Mouse (Mus musculus): ENCODE results near the gene Nsg2. TPM values are rescaled to one million over a fixed set of nuclear protein-coding genes. Genes with fewer than 3 reads are reported as not detected.

The Nsg2 gene
- total RNA-seq, 4 experiments from 2014 or later: 0.60 to 1.1 (median 0.89) TPM

- DNase-seq (ENCODE audit: low spot score): no peak
Measured at GRCm38 (mm10) chr11:32075163-32075562, 74.9 kb downstream of the Nsg2 start.

- no peak for DNase-seq (ENCODE audit: low spot score)
Measured at GRCm38 (mm10) chr11:32083462-32083861, 83.2 kb downstream of the Nsg2 start.

GRCm38 (mm10) chr11:32086525-32086924, 86.3 kb downstream of the Nsg2 start:
- no peak for DNase-seq (ENCODE audit: low spot score)

- DNase-seq (ENCODE audit: low spot score): no peak
Measured at GRCm38 (mm10) chr11:32087376-32087775, 87.1 kb downstream of the Nsg2 start.

- DNase-seq (ENCODE audit: low spot score): no peak
Measured at GRCm38 (mm10) chr11:32087779-32088442, 87.6 kb downstream of the Nsg2 start.

GRCm38 (mm10) chr11:32095793-32096192, 95.5 kb downstream of the Nsg2 start:
- DNase-seq (ENCODE audit: low spot score): no peak

- DNase-seq (ENCODE audit: low spot score): no peak
Measured at GRCm38 (mm10) chr11:32096346-32096745, 96.1 kb downstream of the Nsg2 start.

- DNase-seq (ENCODE audit: low spot score): no peak
Measured at GRCm38 (mm10) chr11:32101059-32101632, 100.9 kb downstream of the Nsg2 start.

GRCm38 (mm10) chr11:32102976-32103375, 102.7 kb downstream of the Nsg2 start:
- no peak for DNase-seq (ENCODE audit: low spot score)

GRCm38 (mm10) chr11:32104406-32105116, 104.3 kb downstream of the Nsg2 start:
- DNase-seq (ENCODE audit: low spot score): no peak

- DNase-seq (ENCODE audit: low spot score): no peak
Measured at GRCm38 (mm10) chr11:32105750-32106646, 105.7 kb downstream of the Nsg2 start.

- DNase-seq (ENCODE audit: low spot score): no peak
Measured at GRCm38 (mm10) chr11:32106647-32106985, 106.4 kb downstream of the Nsg2 start.

- DNase-seq (ENCODE audit: low spot score): no peak
Measured at GRCm38 (mm10) chr11:32108441-32108840, 108.2 kb downstream of the Nsg2 start.

Other genes with a start within 250 kb of the Nsg2 start
- gene Cpeb4, start 128.3 kb upstream of the Nsg2 start, total RNA-seq (2022): 100 to 1,000 TPM in 1 of 4 experiments, 10 to 100 TPM in 3; 71.7 to 102 (median 85.1) TPM
- gene 4930524B15Rik, start 34.9 kb upstream of the Nsg2 start, total RNA-seq (2022): not detected
- under 1 TPM in 3 of 4 experiments, not detected in 1; 0.05 to 0.40 (median 0.09) TPM for gene Il9r, start 199.8 kb downstream of the Nsg2 start, total RNA-seq (2022)
- gene Snrnp25, start 205.0 kb downstream of the Nsg2 start, total RNA-seq (2022): 10 to 100 TPM in 3 of 4 experiments, 1 to 10 TPM in 1; 9.7 to 14.0 (median 11.8) TPM
- 10 to 100 TPM; 20.4 to 26.8 (median 23.0) TPM for gene Rhbdf1, start 221.8 kb downstream of the Nsg2 start, total RNA-seq (2022)
- gene Mpg, start 226.0 kb downstream of the Nsg2 start, total RNA-seq (2022): 1 to 10 TPM; 5.5 to 7.7 (median 6.2) TPM